Mouse (Mus musculus) embryonic fibroblast, embryonic 13.5 days (primary cell): Measurements from ENCODE around the gene Dhdh.

Experiments used
- CTCF ChIP-seq: IDR thresholded peaks from 2 replicates; pipeline ENCODE4 v1.5.1; 2011; ENCODE audit warnings: mild to moderate bottlenecking, control low read depth, low read length, moderate library complexity, borderline replicate concordance; ENCODE audit not compliant: insufficient read depth
- POLR2A ChIP-seq: IDR thresholded peaks from 2 replicates; pipeline ENCODE4 v1.6.1; 2011; ENCODE audit warnings: low read depth, mild to moderate bottlenecking, control low read depth, low read length, moderate library complexity

DNA sequence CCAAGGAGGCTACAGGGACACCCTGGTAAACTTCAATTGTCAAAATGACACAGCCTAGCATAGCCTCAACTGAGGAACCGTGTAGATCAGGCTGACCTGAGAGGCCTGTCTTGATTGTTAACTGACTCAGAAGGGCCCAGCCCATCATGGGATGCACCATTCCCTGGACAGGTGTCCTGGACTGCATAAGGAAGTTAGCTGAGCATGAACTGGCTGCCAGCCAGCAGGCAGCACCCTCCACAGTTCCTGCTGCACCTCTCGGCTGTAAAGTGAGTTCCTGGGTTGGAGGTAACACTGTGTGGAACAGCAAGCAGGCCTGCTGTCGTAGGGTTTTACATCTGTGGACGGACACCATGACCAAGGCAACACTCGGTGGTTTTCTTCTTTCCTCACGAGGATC, 19.0 kb upstream of the Dhdh start:
- TF ChIP-seq CTCF (no peak), POLR2A (no peak)
